Mouse (Mus musculus): ENCODE data around the gene Mea1. TPM values are rescaled to one million over a fixed set of nuclear protein-coding genes. Genes with fewer than 3 reads are reported as not detected.

The Mea1 gene
- total RNA-seq, 1 experiment from 2014 or later = 102 TPM

GRCm38 (mm10) chr17:46701489-46701888 lies 22.9 kb downstream of the Mea1 start:
- no peak for ATAC-seq (replicated peaks; ENCODE audit: insufficient number of reproducible peaks, low FRiP score, low TSS enrichment, poor library complexity, severe bottlenecking)

GRCm38 (mm10) chr17:46702100-46702499 lies 23.5 kb downstream of the Mea1 start:
- ATAC-seq (replicated peaks; ENCODE audit: insufficient number of reproducible peaks, low FRiP score, low TSS enrichment, poor library complexity, severe bottlenecking) = no peak

- no peak for ATAC-seq (replicated peaks; ENCODE audit: insufficient number of reproducible peaks, low FRiP score, low TSS enrichment, poor library complexity, severe bottlenecking)
Measured at GRCm38 (mm10) chr17:46702506-46702905, 23.9 kb downstream of the Mea1 start.

GRCm38 (mm10) chr17:46703971-46704886 lies 25.6 kb downstream of the Mea1 start:
- no peak for ATAC-seq (replicated peaks; ENCODE audit: insufficient number of reproducible peaks, low FRiP score, low TSS enrichment, poor library complexity, severe bottlenecking)

GRCm38 (mm10) chr17:46704887-46705835 lies 26.6 kb downstream of the Mea1 start, which contains the start of gene Ppp2r5d:
Gene Ppp2r5d (minus strand): TSS chr17:46705111.
- peak; percentile 98 for ATAC-seq (replicated peaks; ENCODE audit: insufficient number of reproducible peaks, low FRiP score, low TSS enrichment, poor library complexity, severe bottlenecking)

- no peak for ATAC-seq (replicated peaks; ENCODE audit: insufficient number of reproducible peaks, low FRiP score, low TSS enrichment, poor library complexity, severe bottlenecking)
Measured at GRCm38 (mm10) chr17:46706375-46707089, 27.9 kb downstream of the Mea1 start.

GRCm38 (mm10) chr17:46710959-46711597 lies 32.5 kb downstream of the Mea1 start, which contains the start of gene Pex6:
Gene Pex6 (plus strand): TSS chr17:46711463.
- ATAC-seq (replicated peaks; ENCODE audit: insufficient number of reproducible peaks, low FRiP score, low TSS enrichment, poor library complexity, severe bottlenecking) = peak; percentile 95

- no peak for ATAC-seq (replicated peaks; ENCODE audit: insufficient number of reproducible peaks, low FRiP score, low TSS enrichment, poor library complexity, severe bottlenecking)
Measured at GRCm38 (mm10) chr17:46711612-46712271, 33.1 kb downstream of the Mea1 start.

- no peak for ATAC-seq (replicated peaks; ENCODE audit: insufficient number of reproducible peaks, low FRiP score, low TSS enrichment, poor library complexity, severe bottlenecking)
Measured at GRCm38 (mm10) chr17:46712442-46712841, 33.8 kb downstream of the Mea1 start.

- no peak for ATAC-seq (replicated peaks; ENCODE audit: insufficient number of reproducible peaks, low FRiP score, low TSS enrichment, poor library complexity, severe bottlenecking)
Measured at GRCm38 (mm10) chr17:46713849-46714248, 35.3 kb downstream of the Mea1 start.

GRCm38 (mm10) chr17:46714756-46715481 lies 36.3 kb downstream of the Mea1 start:
- ATAC-seq (replicated peaks; ENCODE audit: insufficient number of reproducible peaks, low FRiP score, low TSS enrichment, poor library complexity, severe bottlenecking) = no peak

- ATAC-seq (replicated peaks; ENCODE audit: insufficient number of reproducible peaks, low FRiP score, low TSS enrichment, poor library complexity, severe bottlenecking) = no peak
Measured at GRCm38 (mm10) chr17:46721077-46721476, 42.5 kb downstream of the Mea1 start.

GRCm38 (mm10) chr17:46724477-46725084 lies 46.0 kb downstream of the Mea1 start:
- no peak for ATAC-seq (replicated peaks; ENCODE audit: insufficient number of reproducible peaks, low FRiP score, low TSS enrichment, poor library complexity, severe bottlenecking)

GRCm38 (mm10) chr17:46725273-46725672 lies 46.7 kb downstream of the Mea1 start:
- ATAC-seq (replicated peaks; ENCODE audit: insufficient number of reproducible peaks, low FRiP score, low TSS enrichment, poor library complexity, severe bottlenecking) = no peak

- no peak for ATAC-seq (replicated peaks; ENCODE audit: insufficient number of reproducible peaks, low FRiP score, low TSS enrichment, poor library complexity, severe bottlenecking)
Measured at GRCm38 (mm10) chr17:46725731-46726645, 47.4 kb downstream of the Mea1 start.

- ATAC-seq (replicated peaks; ENCODE audit: insufficient number of reproducible peaks, low FRiP score, low TSS enrichment, poor library complexity, severe bottlenecking) = no peak
Measured at GRCm38 (mm10) chr17:46727271-46727670, 48.7 kb downstream of the Mea1 start.

Data from monocyte, adult 5-6 weeks (primary cell).